Mouse (Mus musculus): ENCODE measurements at regions not wholly inside any gene's neighbourhood (a gene's known extent, or its start where the extent isn't known, plus 50 kb on each side); places are given as distances from the start of the nearest gene placed in this dataset.

- DNase-seq (ENCODE audit: low spot score), result no peak
These were observed 56.2 kb downstream of the Gm379 start for GRCm38 (mm10) chrX:108608446-108608845.

GRCm38 (mm10) chrX:108599906-108600468, 64.7 kb downstream of the Gm379 start:
- DNase-seq (ENCODE audit: low spot score), result no peak

DNA sequence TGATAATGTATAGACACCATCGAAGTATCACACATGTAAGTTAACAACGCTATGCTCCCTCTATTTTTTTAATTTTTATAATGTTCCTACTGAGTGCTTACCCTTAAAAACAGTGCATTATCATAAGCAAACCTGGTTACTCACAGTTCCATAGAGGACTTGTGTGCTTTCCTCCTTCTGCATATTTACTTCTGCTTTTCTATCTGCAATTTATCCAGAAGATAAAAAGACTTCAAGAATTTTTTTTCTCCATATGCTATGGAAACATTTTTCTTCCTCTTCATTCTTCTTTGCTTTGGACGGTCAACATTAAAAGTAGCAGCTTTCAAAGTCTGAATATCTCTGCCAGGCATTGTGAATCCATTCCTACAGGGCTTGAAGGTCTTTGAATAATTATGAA, 102.7 kb downstream of the Gm379 start:
- no peak for DNase-seq (ENCODE audit: low spot score)

- DNase-seq (ENCODE audit: low spot score), result no peak
These were observed 121.5 kb downstream of the Gm379 start for GRCm38 (mm10) chrX:108543149-108543548.

DNA sequence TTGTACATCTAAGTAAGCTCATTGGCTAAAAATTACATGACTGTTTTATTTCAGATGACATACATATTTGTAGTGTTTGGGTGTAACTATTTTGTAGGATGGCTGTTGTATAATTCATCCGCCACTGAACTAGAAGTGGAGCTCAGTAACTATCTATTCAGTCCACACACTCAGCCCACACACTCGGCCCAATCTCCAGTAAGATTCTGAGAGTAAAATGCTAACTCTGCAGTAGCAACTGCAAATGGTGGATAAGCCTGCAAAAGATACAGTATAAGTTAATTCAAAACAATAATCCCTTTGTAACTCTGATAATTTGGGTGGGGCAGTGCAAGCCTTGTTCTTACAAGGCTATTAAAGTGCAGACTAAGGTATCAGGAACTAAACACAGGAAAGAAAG, 123.3 kb downstream of the Gm379 start:
- DNase-seq (ENCODE audit: low spot score), result no peak

DNA sequence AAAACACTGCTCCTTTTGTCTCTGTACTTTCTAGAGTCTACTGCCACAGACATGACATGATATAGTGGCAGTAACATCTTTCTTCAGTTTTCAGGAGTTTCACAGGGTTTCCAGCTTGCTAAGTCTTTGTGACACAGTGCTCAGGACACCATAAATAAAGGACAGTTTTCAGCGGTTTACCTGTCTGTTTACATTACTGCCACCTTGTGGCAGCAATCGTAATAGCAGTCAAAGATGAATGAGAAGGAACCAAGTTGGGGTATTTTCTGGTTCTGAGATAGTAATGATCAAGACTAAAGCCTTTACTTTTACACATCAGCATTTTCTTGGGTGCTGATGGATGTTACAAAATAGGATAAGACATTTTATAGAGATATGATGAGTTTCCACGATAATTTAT, 127.7 kb downstream of the Gm379 start:
- peak; percentile 30 for DNase-seq (ENCODE audit: low spot score)

All from MN1 (cell line).